Mouse (Mus musculus) small intestine, adult 2 months (tissue): ENCODE results near the gene Ppfia1. TPM values are rescaled to one million over a fixed set of nuclear protein-coding genes. Genes with fewer than 3 reads are reported as not detected.

Experiments used
- H3K27ac ChIP-seq: fragments of 200-500 bp; 2 replicates; pipeline ENCODE4 v1.5.1; 2012; ENCODE audit warnings: low read depth, low read length, control low read depth, inconsistent platforms; ENCODE audit not compliant: insufficient read depth
- H3K27me3 ChIP-seq: fragments of 200-500 bp; 2 replicates; pipeline ENCODE4 v1.6.1; 2012; ENCODE audit warnings: mild to moderate bottlenecking, moderate library complexity, low read length, inconsistent platforms; ENCODE audit not compliant: control insufficient read depth, insufficient read depth
- H3K36me3 ChIP-seq: fragments of 200-500 bp; 2 replicates; pipeline ENCODE4 v1.6.1; 2012; ENCODE audit warnings: mild to moderate bottlenecking, low read length, control low read depth, inconsistent platforms; ENCODE audit not compliant: control insufficient read depth, insufficient read depth
- H3K4me1 ChIP-seq: fragments of 200-500 bp; 2 replicates; pipeline ENCODE4 v1.6.1; 2012; ENCODE audit warnings: low read length, inconsistent platforms, mixed read lengths; ENCODE audit not compliant: control insufficient read depth, insufficient read depth, insufficient read length
- H3K4me3 ChIP-seq: fragments of 200-500 bp; 2 replicates; pipeline ENCODE4 v1.5.1; 2012; ENCODE audit warnings: low read depth, mild to moderate bottlenecking, control low read depth, inconsistent platforms, low read length, moderate library complexity
- CTCF ChIP-seq: fragments of 200-500 bp; IDR thresholded peaks from 2 replicates; pipeline ENCODE4 v1.5.1; 2012; ENCODE audit warnings: low read depth, mild to moderate bottlenecking, control low read depth, inconsistent platforms, low read length, moderate library complexity, mixed read lengths; ENCODE audit not compliant: insufficient replicate concordance, insufficient read length; ENCODE audit errors: extremely low read depth
- POLR2A ChIP-seq: fragments of 200-500 bp; IDR thresholded peaks from 2 replicates; pipeline ENCODE4 v1.6.1; 2012; ENCODE audit warnings: low read depth, mild to moderate bottlenecking, control low read depth, inconsistent platforms, low read length, moderate library complexity
- WGBS: fragments of 180-500 bp; shearing (Covaris S2); methylation state at CpG from one replicate; pipeline ENCODE4 v1.1.7; 2018; 5-methylcytosine and 5-hydroxymethylcytosine counted together
- polyA plus RNA-seq: library from polyadenylated mRNA; depleted of rRNA; stranded (reverse); fragments of >200 nt; gene quantifications from 2 replicates; pipeline ENCODE4 v1.2.3, GENCODE M21; 2012

Ppfia1 gene
- polyA plus RNA-seq, 1 experiment: 22.3 TPM

DNA sequence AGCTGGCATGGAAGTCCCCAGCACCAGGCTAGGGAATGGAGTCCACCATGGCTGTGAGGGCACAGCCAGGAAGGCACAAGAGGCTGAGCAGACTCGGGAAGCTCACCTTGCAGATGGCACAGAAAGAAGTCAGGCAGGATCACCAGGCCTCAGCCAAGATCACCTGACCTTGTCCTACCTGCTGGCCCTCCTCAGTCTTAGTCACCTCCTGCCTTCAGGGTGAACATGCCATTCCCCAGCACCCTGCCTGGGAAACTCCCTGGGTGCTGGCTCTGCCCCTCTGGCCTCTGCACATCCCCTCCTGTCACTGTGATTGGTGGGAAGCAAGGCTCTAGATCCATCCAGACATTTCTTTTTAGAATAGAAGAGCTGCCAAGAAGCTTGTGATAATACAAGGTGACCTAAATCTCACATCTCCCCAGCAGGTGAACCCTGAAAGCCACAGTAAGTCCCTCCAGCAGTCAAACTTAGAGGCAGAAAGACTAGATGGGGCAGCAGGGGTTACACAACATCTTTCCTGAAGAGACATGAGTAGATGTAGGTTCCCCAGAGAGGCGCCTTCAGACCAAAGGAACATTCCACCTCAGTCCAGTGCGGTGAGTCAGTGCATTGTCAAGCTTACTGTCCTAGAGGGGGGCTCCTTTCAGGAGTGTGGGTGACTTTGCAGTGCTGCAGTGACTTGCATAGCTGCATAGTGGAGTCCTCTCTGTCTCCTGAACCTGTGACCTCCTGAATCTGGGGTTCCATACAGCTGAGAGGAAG, 13.6 kb upstream of the Ppfia1 start:
- WGBS: 60% methylated on average over 3 of the region's 3 CpGs
- H3K4me1 ChIP-seq: peaks cover 5% of the 10 kb centered on the region; the same call in 1 of the 2 replicates
- H3K4me3 ChIP-seq: no peak overlapping the region
- no peaks in the 10 kb centered on the region for H3K36me3 ChIP-seq
- TF ChIP-seq POLR2A (no peak), CTCF (no peak)
- no peak overlapping the region for H3K27ac ChIP-seq
- no peaks in the 10 kb centered on the region for H3K27me3 ChIP-seq

DNA sequence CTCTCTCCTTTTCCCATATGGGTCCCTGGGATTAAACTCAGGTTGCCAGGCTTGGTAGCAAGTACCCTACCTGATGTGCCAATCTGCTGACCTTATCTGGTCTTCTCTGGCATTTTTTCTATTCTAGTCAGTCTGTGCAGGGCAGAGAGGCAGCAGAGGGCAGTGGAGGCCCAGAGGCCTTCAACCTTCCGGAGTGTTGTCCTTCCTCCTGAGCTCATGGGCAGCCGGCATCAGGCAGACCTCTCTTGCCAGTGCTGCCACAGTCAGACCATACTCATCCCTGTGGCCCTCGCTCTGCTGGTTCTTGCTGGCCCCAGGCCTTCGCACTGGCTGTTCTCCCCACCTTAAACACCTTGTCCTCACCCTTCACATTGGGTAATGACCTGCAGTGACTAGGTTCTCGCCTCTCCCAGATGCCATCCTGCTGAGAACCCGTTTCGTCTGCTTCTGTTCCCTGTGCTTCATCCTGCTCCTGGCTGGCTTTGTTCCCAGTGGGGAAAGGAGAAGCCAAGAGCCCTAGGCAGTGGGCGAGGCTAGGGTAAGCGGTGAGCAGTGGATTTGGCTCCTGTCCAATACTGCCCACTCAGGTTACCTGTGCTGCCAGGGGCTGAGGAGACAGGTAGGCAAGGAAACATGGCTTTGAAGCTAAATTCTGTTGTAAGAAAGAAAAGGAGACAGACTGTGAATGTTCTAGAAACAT, 10.1 kb upstream of the Ppfia1 start:
- Histone ChIP-seq H3K27ac (no peak overlapping the region), H3K4me1 (peaks cover 5% of the 10 kb centered on the region; the same call in 1 of the 2 replicates), H3K4me3 (no peak overlapping the region), H3K27me3 (no peaks in the 10 kb centered on the region), H3K36me3 (no peaks in the 10 kb centered on the region)
- TF ChIP-seq POLR2A (no peak), CTCF (no peak)
- WGBS: 48% methylated on average over 9 of the region's 9 CpGs

- no peaks in the 10 kb centered on the region for H3K36me3 ChIP-seq
- peaks cover 4% of the 10 kb centered on the region; the same call in 1 of the 2 replicates for H3K4me1 ChIP-seq
- no peaks in the 10 kb centered on the region for H3K27me3 ChIP-seq
- TF ChIP-seq POLR2A (no peak), CTCF (no peak)
- H3K4me3 ChIP-seq: no peak overlapping the region
- no peak overlapping the region for H3K27ac ChIP-seq
- WGBS: 54% methylated on average over 3 of the region's 3 CpGs
Observed at GRCm38 (mm10) chr7:144562016-144562415, 8.5 kb upstream of the Ppfia1 start.

DNA sequence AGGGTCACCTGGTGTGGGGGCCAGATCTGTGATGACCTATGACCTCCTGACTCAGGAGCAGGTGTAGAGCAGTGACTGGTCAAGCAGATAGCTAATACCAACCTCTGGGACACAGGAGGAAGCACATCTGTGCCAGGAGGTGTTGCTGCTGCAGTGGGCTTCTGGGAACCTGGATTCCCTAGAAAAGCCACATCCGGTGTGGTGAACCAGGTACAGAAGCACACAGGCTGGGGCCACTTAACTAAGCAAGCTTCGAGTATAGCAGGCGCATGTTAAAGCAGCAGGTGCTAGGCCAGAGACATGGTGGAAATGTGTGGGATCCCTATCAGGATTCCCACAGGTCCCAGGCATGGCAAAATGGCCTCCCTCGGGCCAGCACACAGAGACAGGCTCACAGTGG, 7.1 kb upstream of the Ppfia1 start:
- Histone ChIP-seq H3K4me3 (no peak overlapping the region), H3K4me1 (no peaks in the 10 kb centered on the region), H3K27ac (no peak overlapping the region), H3K36me3 (no peaks in the 10 kb centered on the region), H3K27me3 (no peaks in the 10 kb centered on the region)
- TF ChIP-seq CTCF (no peak), POLR2A (no peak)
- 85% methylated on average over 4 of the region's 4 CpGs for WGBS

DNA sequence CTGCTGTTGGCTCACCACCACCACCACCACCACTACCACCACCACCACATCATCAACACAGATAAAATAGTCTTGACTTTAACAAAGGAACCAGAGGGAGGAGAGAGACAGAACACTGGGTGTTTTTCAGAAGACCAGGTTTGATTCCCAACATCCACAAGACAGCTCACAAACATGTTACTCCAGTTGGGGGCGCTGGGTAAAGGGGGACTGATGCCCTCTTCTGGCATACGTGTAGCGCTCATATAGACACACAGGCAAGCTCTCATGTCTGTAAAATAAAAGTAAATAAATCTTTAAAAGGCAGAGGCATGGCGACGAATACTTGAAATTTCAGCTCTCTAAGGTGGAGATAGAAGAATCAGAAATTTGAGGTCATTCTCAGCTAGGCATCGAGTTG, 5.0 kb upstream of the Ppfia1 start:
- Histone ChIP-seq H3K27me3 (no peaks in the 10 kb centered on the region), H3K4me1 (no peaks in the 10 kb centered on the region), H3K36me3 (no peaks in the 10 kb centered on the region), H3K27ac (no peak overlapping the region), H3K4me3 (no peak overlapping the region)
- TF ChIP-seq CTCF (no peak), POLR2A (no peak)
- WGBS: 62% methylated on average over 6 of the region's 6 CpGs

GRCm38 (mm10) chr7:144554123-144554472, 569 bp upstream of the Ppfia1 start:
- H3K27ac ChIP-seq: peak overlapping the region; percentile 49; the same call in 1 of the 2 replicates
- peaks cover 6% of the 10 kb centered on the region; the same call in 1 of the 2 replicates for H3K4me1 ChIP-seq
- WGBS: 15% methylated on average over 8 of the region's 8 CpGs
- peak overlapping the region; percentile 90 for H3K4me3 ChIP-seq
- TF ChIP-seq CTCF (no peak), POLR2A (no peak)
- H3K36me3 ChIP-seq: peaks cover 9% of the 10 kb centered on the region; the same call in 1 of the 2 replicates
- H3K27me3 ChIP-seq: no peaks in the 10 kb centered on the region

DNA sequence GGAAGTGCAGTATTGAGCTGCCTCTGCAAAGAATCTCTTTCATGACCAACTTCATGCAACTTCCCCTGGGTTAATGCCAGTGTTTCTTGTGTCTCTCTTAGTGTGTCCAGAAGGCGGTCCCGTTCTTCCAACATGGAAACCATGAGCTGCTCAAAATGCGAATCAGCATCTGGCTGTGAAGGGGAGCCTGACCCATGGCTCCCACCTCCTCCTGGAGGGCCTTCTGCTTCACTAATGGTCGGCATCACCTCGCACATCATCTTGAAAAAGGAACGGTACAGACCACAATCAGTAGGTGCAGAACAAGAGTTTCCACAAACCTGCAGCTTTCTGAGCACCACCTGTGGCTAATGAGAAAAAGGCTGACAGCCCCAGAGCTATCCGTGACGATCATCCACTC, 1.3 kb downstream of the Ppfia1 start:
- Histone ChIP-seq H3K27ac (no peak overlapping the region), H3K4me3 (0 out of 2 replicates have a peak overlapping the region, but pooled peaks have one; percentile 90), H3K4me1 (peaks cover 6% of the 10 kb centered on the region; the same call in 1 of the 2 replicates), H3K36me3 (peaks cover 14% of the 10 kb centered on the region), H3K27me3 (no peaks in the 10 kb centered on the region)
- no peak for TF ChIP-seq POLR2A
- no peak for TF ChIP-seq CTCF
- 86% methylated on average over 8 of the region's 8 CpGs for WGBS
